Mouse (Mus musculus) bone marrow macrophage, adult 2 months (primary cell): Measurements from ENCODE around the gene Cmtm6. TPM values are rescaled to one million over a fixed set of nuclear protein-coding genes. Genes with fewer than 3 reads are reported as not detected.
A peak's percentile ranks its signal among the peaks of the same experiment; 100 is the strongest.

Experiments used
- H3K27ac ChIP-seq: 2 replicates; pipeline ENCODE4 v1.5.1; 2012; ENCODE audit warnings: low read depth, low read length; ENCODE audit not compliant: insufficient read depth
- H3K4me1 ChIP-seq: 2 replicates; pipeline ENCODE4 v1.6.1; 2012; ENCODE audit warnings: low read length; ENCODE audit not compliant: control insufficient read depth, insufficient read depth
- H3K4me3 ChIP-seq: 2 replicates; pipeline ENCODE4 v1.5.1; 2012; ENCODE audit warnings: mild to moderate bottlenecking, low read length, moderate library complexity; ENCODE audit not compliant: insufficient read depth
- CTCF ChIP-seq: IDR thresholded peaks from 2 replicates; pipeline ENCODE4 v1.5.1; 2012; ENCODE audit warnings: low read depth, mild to moderate bottlenecking, low read length, moderate library complexity
- POLR2A ChIP-seq: IDR thresholded peaks from 2 replicates; pipeline ENCODE4 v1.6.1; 2012; ENCODE audit warnings: mild to moderate bottlenecking, low read depth, low read length, borderline replicate concordance
- polyA plus RNA-seq: library from polyadenylated mRNA; stranded (reverse); fragments of >200 nt; gene quantifications from 2 replicates; pipeline ENCODE4 v1.2.4, GENCODE M21; 2012; ENCODE audit not compliant: missing spikeins, insufficient read depth, insufficient read length

Cmtm6 gene
- polyA plus RNA-seq, 1 experiment, result 95.2 TPM

- TF ChIP-seq POLR2A (no peak), CTCF (no peak)
- no peak overlapping the region for H3K27ac ChIP-seq
Measured at GRCm38 (mm10) chr9:114767030-114767429, 36.1 kb downstream of the Cmtm6 start.

GRCm38 (mm10) chr9:114767507-114767906 is 36.6 kb downstream of the Cmtm6 start:
- TF ChIP-seq POLR2A, result no peak
- TF ChIP-seq CTCF, result no peak
- Histone ChIP-seq H3K4me3 (no peak overlapping the region), H3K4me1 (peaks cover 15% of the 10 kb centered on the region), H3K27ac (no peak overlapping the region)

More at GRCm38 (mm10) chr9:114767030-114767429, 36.1 kb downstream of the Cmtm6 start:
- Histone ChIP-seq H3K4me1 (peaks cover 15% of the 10 kb centered on the region), H3K4me3 (no peak overlapping the region)

- TF ChIP-seq CTCF, result no peak
- TF ChIP-seq POLR2A, result no peak
- Histone ChIP-seq H3K4me3 (no peak overlapping the region), H3K27ac (no peak overlapping the region), H3K4me1 (peaks cover 15% of the 10 kb centered on the region)
Measured at GRCm38 (mm10) chr9:114768066-114768465, 37.1 kb downstream of the Cmtm6 start.

- TF ChIP-seq POLR2A, result no peak
- peaks cover 22% of the 10 kb centered on the region for H3K4me1 ChIP-seq
- no peak overlapping the region for H3K4me3 ChIP-seq
- H3K27ac ChIP-seq, result no peak overlapping the region
Measured at GRCm38 (mm10) chr9:114770224-114770623, 39.3 kb downstream of the Cmtm6 start.

GRCm38 (mm10) chr9:114771565-114771964 is 40.6 kb downstream of the Cmtm6 start:
- H3K4me3 ChIP-seq, result no peak overlapping the region
- H3K27ac ChIP-seq, result no peak overlapping the region
- TF ChIP-seq POLR2A, result no peak
- no peak for TF ChIP-seq CTCF
- peaks cover 34% of the 10 kb centered on the region for H3K4me1 ChIP-seq

GRCm38 (mm10) chr9:114774629-114775028 is 43.7 kb downstream of the Cmtm6 start:
- TF ChIP-seq POLR2A (no peak), CTCF (no peak)
- H3K27ac ChIP-seq, result no peak overlapping the region
- peaks cover 57% of the 10 kb centered on the region for H3K4me1 ChIP-seq
- H3K4me3 ChIP-seq, result no peak overlapping the region

GRCm38 (mm10) chr9:114775272-114775671 is 44.4 kb downstream of the Cmtm6 start:
- Histone ChIP-seq H3K4me3 (no peak overlapping the region), H3K4me1 (peaks cover 56% of the 10 kb centered on the region), H3K27ac (no peak overlapping the region)
- TF ChIP-seq CTCF (no peak), POLR2A (no peak)

- Histone ChIP-seq H3K4me3 (no peak overlapping the region), H3K4me1 (peaks cover 45% of the 10 kb centered on the region), H3K27ac (no peak overlapping the region)
- TF ChIP-seq CTCF (no peak), POLR2A (no peak)
Measured at GRCm38 (mm10) chr9:114776361-114776760, 45.4 kb downstream of the Cmtm6 start.

GRCm38 (mm10) chr9:114777178-114778046 is 46.5 kb downstream of the Cmtm6 start:
- TF ChIP-seq CTCF (no peak), POLR2A (no peak)
- Histone ChIP-seq H3K4me1 (peaks cover 48% of the 10 kb centered on the region), H3K27ac (peak overlapping the region; percentile 5; the same call in 1 of the 2 replicates), H3K4me3 (no peak overlapping the region)

- no peak overlapping the region for H3K4me3 ChIP-seq
- H3K4me1 ChIP-seq, result peaks cover 54% of the 10 kb centered on the region
- H3K27ac ChIP-seq, result peak overlapping the region; percentile 5; the same call in 1 of the 2 replicates
- no peak for TF ChIP-seq CTCF
- no peak for TF ChIP-seq POLR2A
Measured at GRCm38 (mm10) chr9:114778047-114778390, 47.1 kb downstream of the Cmtm6 start.
